Mouse (Mus musculus) left cerebral cortex, adult 8-10 months (tissue): ENCODE results near the gene Tpm4. TPM values are rescaled to one million over a fixed set of nuclear protein-coding genes. Genes with fewer than 3 reads are reported as not detected.

Experiments
- DNase-seq, 2 experiments: peaks; one replicate each; pipeline ENCODE4 v3.0.0; 2022; ENCODE audit warnings: low spot score in 2 of 2
- total RNA-seq, 4 experiments: library from RNA; stranded (reverse); gene quantifications; 2 replicates each; pipeline ENCODE4 v1.2.4; 2022

The Tpm4 gene
- total RNA-seq, 4 experiments from 2014 or later = 24.2 to 31.4 (median 26.1) TPM

DNA sequence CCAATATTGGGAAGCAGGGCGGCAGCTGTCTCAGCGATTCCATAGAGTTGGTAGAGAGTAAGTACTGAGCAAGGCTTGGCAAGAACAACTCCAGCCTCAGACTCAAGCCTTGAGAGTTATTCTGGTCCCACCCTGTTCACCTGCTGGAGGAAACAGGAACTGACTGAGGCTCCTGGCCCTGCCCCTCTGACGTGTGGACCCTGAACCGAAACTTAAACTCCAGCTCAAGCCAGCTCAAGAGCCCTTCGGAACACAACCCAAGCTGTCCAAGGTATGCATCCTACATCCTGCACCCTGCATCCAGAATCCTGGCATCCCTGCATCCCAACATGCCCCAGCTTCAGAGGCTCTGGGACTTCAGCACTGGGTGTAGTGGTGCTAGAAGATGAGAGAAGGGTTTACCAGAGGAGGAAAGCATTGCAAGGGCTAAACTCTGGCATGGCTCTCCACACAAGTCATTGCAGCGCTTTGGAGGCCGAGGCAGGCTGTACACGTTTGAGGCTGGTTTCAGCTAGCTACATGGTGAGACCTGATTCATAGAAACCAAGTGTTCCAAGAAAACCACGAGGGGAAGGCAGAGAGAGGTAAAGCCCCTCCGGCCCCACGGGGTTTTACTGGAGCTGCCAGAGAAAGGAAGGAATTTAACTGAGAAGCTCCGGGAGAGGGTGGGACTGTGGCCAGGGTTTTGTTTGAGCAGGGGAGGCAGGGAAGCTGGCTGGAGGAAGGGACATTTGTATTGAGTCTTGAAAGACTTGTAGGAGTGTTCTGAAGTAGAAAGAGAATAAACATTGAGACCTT lies 54.8 kb downstream of the Tpm4 start, which contains the start of gene Hsh2d:
TSS of gene Hsh2d (plus strand) at position 222 of the 798 bp plus-strand sequence.
- no peak for DNase-seq

DNA sequence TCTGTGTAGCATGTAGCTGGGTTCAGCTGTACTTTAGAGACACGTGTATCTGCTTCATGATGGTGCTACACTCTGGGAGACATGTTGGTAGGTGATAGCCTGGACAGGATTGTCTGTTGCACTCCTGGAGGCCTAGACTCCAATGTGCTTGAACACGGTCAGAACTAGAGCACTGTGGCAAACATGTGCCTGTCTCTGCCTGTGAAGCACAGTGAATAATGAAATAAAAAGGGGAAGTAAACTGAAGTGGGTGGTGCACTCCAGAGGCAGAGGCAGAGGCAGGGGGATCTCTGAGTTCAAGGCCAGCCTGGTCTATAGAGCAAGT lies 55.4 kb downstream of the Tpm4 start:
- no peak for DNase-seq

DNA sequence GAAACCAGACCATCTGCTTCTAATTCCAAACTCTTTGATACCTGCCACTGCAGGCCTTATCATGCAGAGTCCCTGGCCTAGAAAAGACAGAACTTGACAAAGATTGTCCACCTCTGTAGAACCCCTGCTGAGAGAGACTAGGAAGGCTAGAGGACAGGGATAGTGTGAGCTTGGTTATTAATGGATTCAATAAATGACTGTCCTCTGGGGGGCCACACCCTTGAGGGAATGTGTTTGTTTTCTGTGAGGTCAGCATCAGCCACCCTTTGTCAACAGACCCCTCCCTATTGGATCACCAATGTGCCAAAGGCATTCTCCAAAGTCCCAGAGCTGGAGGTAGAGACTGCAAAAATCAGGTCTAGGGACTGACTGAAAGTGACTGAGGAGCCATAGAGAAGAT lies 57.3 kb downstream of the Tpm4 start:
- no peak for DNase-seq

DNA sequence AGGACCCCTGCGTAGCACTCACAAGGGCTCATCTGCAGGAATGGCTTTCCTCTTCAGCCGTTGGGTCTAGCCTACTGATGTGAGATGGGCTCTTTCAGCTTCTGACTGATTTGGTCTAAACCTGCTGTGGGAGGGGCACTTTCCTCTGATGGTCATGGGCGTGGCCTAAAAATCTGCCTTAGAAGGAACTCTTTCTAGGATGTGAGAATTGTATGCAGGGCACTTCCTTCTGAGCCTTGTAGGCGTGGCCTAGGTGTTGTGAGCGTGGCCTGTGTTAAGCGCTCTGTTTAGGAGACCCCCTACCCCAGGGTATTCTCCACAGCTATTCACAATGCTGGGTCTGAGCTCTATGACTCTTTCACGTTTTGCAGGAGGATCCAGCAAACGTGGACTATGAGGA lies 63.2 kb downstream of the Tpm4 start:
- no peak for DNase-seq

Other genes starting within 250 kb of the Tpm4 start
- gene Zfp882, start 226.4 kb upstream of the Tpm4 start, total RNA-seq = 10 to 100 TPM; 10.7 to 15.0 (median 13.4) TPM
- gene Zfp617, start 226.3 kb upstream of the Tpm4 start, total RNA-seq = 10 to 100 TPM; 27.2 to 38.2 (median 32.1) TPM
- 10 to 100 TPM; 13.0 to 23.1 (median 19.1) TPM for gene Zfp961, start 183.9 kb upstream of the Tpm4 start, total RNA-seq
- not detected for gene Cyp4f18, start 125.3 kb upstream of the Tpm4 start, total RNA-seq
- gene Olfr372, start 93.8 kb upstream of the Tpm4 start, total RNA-seq = not detected
- not detected for gene Olfr373, start 51.8 kb upstream of the Tpm4 start, total RNA-seq
- gene Olfr374, start 27.9 kb upstream of the Tpm4 start, total RNA-seq = under 1 TPM in 1 of 4 experiments, not detected in 3; 0.05 TPM
- 10 to 100 TPM; 33.0 to 42.4 (median 40.1) TPM for gene Rab8a, start 26.2 kb downstream of the Tpm4 start, total RNA-seq
- gene Hsh2d, start 54.7 kb downstream of the Tpm4 start, total RNA-seq = not detected
- not detected for gene Cib3, start 77.9 kb downstream of the Tpm4 start, total RNA-seq
- gene Gm11034, start 78.7 kb downstream of the Tpm4 start, total RNA-seq = not detected
- gene Fam32a, start 84.8 kb downstream of the Tpm4 start, total RNA-seq = 10 to 100 TPM; 57.9 to 61.4 (median 58.4) TPM
- gene Ap1m1, start 105.0 kb downstream of the Tpm4 start, total RNA-seq = 10 to 100 TPM; 72.0 to 83.7 (median 76.7) TPM
- gene Gm10282, start 170.3 kb downstream of the Tpm4 start, total RNA-seq = 1 to 10 TPM; 5.1 to 8.2 (median 6.0) TPM
- 10 to 100 TPM; 10.9 to 16.5 (median 13.2) TPM for gene Klf2, start 184.1 kb downstream of the Tpm4 start, total RNA-seq